Mouse (Mus musculus): ENCODE measurements around the gene Rpp25l.

- no peak for TF ChIP-seq CTCF (IDR thresholded peaks at IDR 0.05; ENCODE audit: low read depth)
- no peak for TF ChIP-seq EP300 (IDR thresholded peaks at IDR 0.05; ENCODE audit: low read depth)
Observed at GRCm38 (mm10) chr4:41711705-41712375, 1.5 kb downstream of the Rpp25l start.
